In genomic region chr5:128517336-128517735, GRCm38 (mm10) we compare ENCODE assay signal across 23 mouse cellular contexts.
DNase-seq lines count a peak whose midpoint lies in the region; ATAC-seq and TF ChIP-seq lines count a peak whose summit lies in the region.
"Had no signal": no experiment of that assay in that cellular context is flagged by ENCODE, and none has a peak within 500 bp of the region (broad histone marks: within the 10 kb centered on the region; RNA-seq: fewer than 3 reads in every experiment).

No protein-coding gene starts in this region.

- H3K36me3 ChIP-seq in forebrain, postnatal 0 days (ENCODE audit: insufficient read depth) = no peaks in the 10 kb centered on the region
- no peaks in the 10 kb centered on the region for H3K36me3 ChIP-seq in forebrain, embryonic 12.5 days (replicated peaks)
- H3K36me3 ChIP-seq in midbrain, embryonic 11.5 days (ENCODE audit: control insufficient read depth, insufficient read depth, low read length) = no peaks in the 10 kb centered on the region
- no peaks in the 10 kb centered on the region for H3K36me3 ChIP-seq in midbrain, embryonic 10.5 days
- H3K36me3 ChIP-seq: embryonic facial prominence, embryonic 12.5 days; heart, embryonic 15.5 days; hindbrain, embryonic 13.5 days had no signal

- H3K27me3 ChIP-seq in forebrain, postnatal 0 days (ENCODE audit: insufficient read depth, low read length) = 0 out of 2 replicates have a peak, but pooled peaks cover 5% of the 10 kb centered on the region
- peaks cover 58% of the 10 kb centered on the region for H3K27me3 ChIP-seq in forebrain, embryonic 12.5 days
- H3K27me3 ChIP-seq in midbrain, embryonic 11.5 days (ENCODE audit: control insufficient read depth, insufficient read depth, low read length) = no peaks in the 10 kb centered on the region
- H3K27me3 ChIP-seq in midbrain, embryonic 10.5 days (ENCODE audit: low read depth, poor library complexity, severe bottlenecking) = peaks cover 56% of the 10 kb centered on the region

- no peak for TF ChIP-seq CTCF in forebrain, postnatal 0 days (IDR thresholded peaks at IDR 0.05; ENCODE audit: low read depth)

- H3K4me2 ChIP-seq in forebrain, postnatal 0 days (ENCODE audit: low read depth) = 0 out of 2 replicates have a peak overlapping the region, but pooled peaks have one; percentile 2
- no peak overlapping the region for H3K4me2 ChIP-seq in forebrain, embryonic 12.5 days
- H3K4me2 ChIP-seq in midbrain, embryonic 11.5 days = no peak overlapping the region
- H3K4me2 ChIP-seq: embryonic facial prominence, embryonic 12.5 days; forebrain, embryonic 13.5 days; heart, embryonic 11.5 days; heart, embryonic 15.5 days; hindbrain, embryonic 13.5 days had no signal

- H3K9me3 ChIP-seq in forebrain, postnatal 0 days (ENCODE audit: low read length) = no peaks in the 10 kb centered on the region
- no peaks in the 10 kb centered on the region for H3K9me3 ChIP-seq in forebrain, embryonic 12.5 days
- no peaks in the 10 kb centered on the region for H3K9me3 ChIP-seq in midbrain, embryonic 11.5 days (ENCODE audit: control insufficient read depth, low read length)
- no peaks in the 10 kb centered on the region for H3K9me3 ChIP-seq in midbrain, embryonic 10.5 days (replicated peaks)
- H3K9me3 ChIP-seq: embryonic facial prominence, embryonic 12.5 days; forebrain, embryonic 13.5 days; heart, embryonic 15.5 days; hindbrain, embryonic 13.5 days had no signal

- no peak overlapping the region for H3K9ac ChIP-seq in forebrain, postnatal 0 days
- H3K9ac ChIP-seq in forebrain, embryonic 12.5 days = no peak overlapping the region
- no peak overlapping the region for H3K9ac ChIP-seq in midbrain, embryonic 11.5 days (ENCODE audit: low read length)
- H3K9ac ChIP-seq: embryonic facial prominence, embryonic 12.5 days; forebrain, embryonic 13.5 days; heart, embryonic 15.5 days; hindbrain, embryonic 13.5 days had no signal

- no peak overlapping the region for H3K4me3 ChIP-seq in forebrain, postnatal 0 days (ENCODE audit: low read depth, low read length)
- no peak overlapping the region for H3K4me3 ChIP-seq in forebrain, embryonic 12.5 days (replicated peaks)
- no peak overlapping the region for H3K4me3 ChIP-seq in midbrain, embryonic 11.5 days (ENCODE audit: low read depth, low read length)
- no peak overlapping the region for H3K4me3 ChIP-seq in midbrain, embryonic 10.5 days
- H3K4me3 ChIP-seq: embryonic facial prominence, embryonic 12.5 days; forebrain, embryonic 13.5 days; heart, adult 2 months; heart, embryonic 15.5 days; hindbrain, embryonic 13.5 days had no signal

- ATAC-seq in forebrain, postnatal 0 days = peak; percentile 40; the same call in 1 of the 2 replicates
- ATAC-seq in forebrain, embryonic 12.5 days (ENCODE audit: low FRiP score) = no peak
- ATAC-seq in midbrain, embryonic 11.5 days (ENCODE audit: low FRiP score) = no peak
- ATAC-seq: CD4-positive, CD25-positive, alpha-beta regulatory T cell, adult 4 months; forebrain, embryonic 13.5 days; intestine, embryonic 16.5 days had no signal

- H3K27ac ChIP-seq in forebrain, postnatal 0 days (ENCODE audit: low read depth, low read length) = no peak overlapping the region
- no peak overlapping the region for H3K27ac ChIP-seq in forebrain, embryonic 12.5 days
- H3K27ac ChIP-seq in midbrain, embryonic 11.5 days (ENCODE audit: low read depth, low read length) = no peak overlapping the region
- no peak overlapping the region for H3K27ac ChIP-seq in midbrain, embryonic 10.5 days (replicated peaks)
- H3K27ac ChIP-seq: embryonic facial prominence, embryonic 12.5 days; forebrain, embryonic 13.5 days; heart, adult 2 months; heart, embryonic 15.5 days; hindbrain, embryonic 13.5 days had no signal

- 54% methylated on average over 8 of the region's 8 CpGs for WGBS in forebrain, postnatal 0 days
- WGBS in forebrain, embryonic 12.5 days = 65% methylated on average over 8 of the region's 8 CpGs
- WGBS in midbrain, embryonic 11.5 days = 62% methylated on average over 8 of the region's 8 CpGs
- 62% methylated on average over 8 of the region's 8 CpGs for WGBS in midbrain, embryonic 10.5 days

- no peaks in the 10 kb centered on the region for H3K4me1 ChIP-seq in forebrain, postnatal 0 days (ENCODE audit: insufficient read depth)
- H3K4me1 ChIP-seq in forebrain, embryonic 12.5 days = no peaks in the 10 kb centered on the region; the same call in 1 of the 2 replicates
- no peaks in the 10 kb centered on the region for H3K4me1 ChIP-seq in midbrain, embryonic 11.5 days (ENCODE audit: control insufficient read depth, insufficient read depth, low read length)
- H3K4me1 ChIP-seq in midbrain, embryonic 10.5 days = peaks cover 4% of the 10 kb centered on the region; the same call in 1 of the 2 replicates
- H3K4me1 ChIP-seq: embryonic facial prominence, embryonic 12.5 days; forebrain, embryonic 13.5 days; heart, embryonic 15.5 days; hindbrain, embryonic 13.5 days had no signal

- DNase-seq in adrenal gland, adult 2 months = peak; percentile 4
- no peak for DNase-seq in adrenal gland, postnatal 25 days
- peak; percentile 37 for DNase-seq in forebrain, postnatal 0 days
- DNase-seq in midbrain, embryonic 11.5 days (ENCODE audit: low spot score, missing footprints) = peak; percentile 47
- DNase-seq in midbrain, embryonic 10.5 days (ENCODE audit: low spot score) = no peak
- peak; percentile 41 for DNase-seq in brain, adult 2 months (ENCODE audit: low read depth, low spot score)
- no peak for DNase-seq in urinary bladder, postnatal 10 days (ENCODE audit: low spot score)
- DNase-seq: adrenal gland, postnatal 10 days; B cell, adult 2 months; cerebellum, adult 18-20 months; cerebellum, postnatal 14 days; embryo, embryonic 11 days; gastrocnemius, postnatal 14 days; heart, adult 2 months; heart, postnatal 14 days had no signal

Comparison
In these comparisons a context has a peak if more than half of its experiments do, and no peak if none do; other contexts are left out.
1. DNase-seq: peak in adrenal gland, adult 2 months (single experiment), forebrain, postnatal 0 days (single experiment), midbrain, embryonic 11.5 days (single experiment) and brain, adult 2 months (single experiment); none in adrenal gland, postnatal 25 days (single experiment), midbrain, embryonic 10.5 days (single experiment) and urinary bladder, postnatal 10 days (single experiment).